Mouse (Mus musculus) forebrain, embryonic 16.5 days (tissue): ENCODE measurements at regions not wholly inside any gene's neighbourhood (a gene's known extent, or its start where the extent isn't known, plus 50 kb on each side); places are given as distances from the start of the nearest gene placed in this dataset.
A peak's percentile ranks its signal among the peaks of the same experiment; 100 is the strongest.

Experiments
- ATAC-seq: fragments of 200-750 bp; cut with Nextera tagmentation; 2 replicates; pipeline ENCODE4 v1.8.0; 2017; ENCODE audit warnings: mild to moderate bottlenecking, moderate library complexity
- H3K27ac ChIP-seq: fragments of 300-500 bp; sonication (generic); 2 replicates; pipeline ENCODE4 v1.5.1; 2014; ENCODE audit warnings: low read length, control low read depth
- H3K27me3 ChIP-seq: fragments of 300-500 bp; sonication (generic); replicated peaks from 2 replicates; pipeline ENCODE4 v1.6.1; 2014; ENCODE audit warnings: low read length; ENCODE audit not compliant: control insufficient read depth, insufficient read depth
- H3K36me3 ChIP-seq: fragments of 300-500 bp; sonication (generic); 2 replicates; pipeline ENCODE4 v1.6.1; 2014; ENCODE audit not compliant: control insufficient read depth, insufficient read depth
- H3K4me1 ChIP-seq: fragments of 300-500 bp; sonication (generic); replicated peaks from 2 replicates; pipeline ENCODE4 v1.6.1; 2014; ENCODE audit warnings: low read length; ENCODE audit not compliant: control insufficient read depth, insufficient read depth
- H3K4me2 ChIP-seq: fragments of 300-500 bp; sonication (generic); 2 replicates; pipeline ENCODE4 v1.6.1; 2014; ENCODE audit warnings: mild to moderate bottlenecking, low read length, control low read depth
- H3K4me3 ChIP-seq: fragments of 300-500 bp; sonication (generic); replicated peaks from 2 replicates; pipeline ENCODE4 v1.5.1; 2014; ENCODE audit warnings: mild to moderate bottlenecking, low read length, control low read depth
- H3K9ac ChIP-seq: fragments of 300-500 bp; sonication (generic); replicated peaks from 2 replicates; pipeline ENCODE4 v1.6.1; 2014; ENCODE audit warnings: low read depth, low read length, control low read depth
- H3K9me3 ChIP-seq: fragments of 300-500 bp; sonication (generic); 2 replicates; pipeline ENCODE4 v1.6.1; 2016; ENCODE audit warnings: low read length; ENCODE audit not compliant: control insufficient read depth
- WGBS: fragments of 180-500 bp; shearing (Covaris S2); extraction: QIAGEN DNeasy Blood & Tissue Kit; methylation state at CpG from one replicate; pipeline ENCODE4 v1.1.7; 2014; 5-methylcytosine and 5-hydroxymethylcytosine counted together

DNA sequence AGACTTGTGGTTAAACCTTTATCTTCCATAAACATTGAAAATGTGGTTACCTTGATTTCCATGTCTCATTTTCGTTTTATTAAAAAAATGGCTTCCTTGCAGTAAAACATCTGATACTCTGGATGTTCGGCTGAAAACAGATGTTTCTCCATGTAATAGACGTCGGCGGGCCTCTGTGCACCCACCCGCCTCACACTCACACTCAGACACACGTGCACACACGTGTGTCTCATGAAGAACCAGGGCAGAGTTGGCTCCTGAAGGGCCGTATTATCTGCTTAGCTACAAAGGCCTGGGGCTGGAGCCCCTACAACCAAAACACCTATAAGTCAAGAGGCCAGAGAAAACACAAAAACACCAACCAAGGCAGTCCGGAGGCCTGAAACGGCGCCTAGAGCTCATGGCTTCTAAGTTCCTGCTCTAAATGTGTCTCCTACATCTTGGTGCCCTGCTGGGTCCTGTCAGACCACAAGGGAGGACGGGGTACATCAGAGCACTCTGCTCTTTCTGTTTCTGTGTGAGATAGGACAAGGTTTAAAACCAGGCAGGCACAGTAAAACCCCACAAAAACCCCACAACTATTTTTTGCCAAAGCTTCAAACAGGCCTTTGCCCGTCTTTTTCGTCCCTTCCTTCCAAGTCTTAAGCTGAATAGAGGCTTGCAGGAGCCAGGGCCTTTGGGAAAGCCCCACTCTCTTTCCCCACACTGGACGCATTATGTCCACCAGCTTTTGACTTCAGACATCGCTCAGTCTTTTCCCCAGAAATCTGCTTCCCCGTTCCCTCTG, 201.9 kb upstream of the Six2 start:
- Histone ChIP-seq H3K9ac (no peak overlapping the region), H3K9me3 (no peaks in the 10 kb centered on the region), H3K27me3 (no peaks in the 10 kb centered on the region), H3K27ac (no peak overlapping the region), H3K36me3 (no peaks in the 10 kb centered on the region), H3K4me3 (no peak overlapping the region), H3K4me2 (no peak overlapping the region), H3K4me1 (no peaks in the 10 kb centered on the region)
- no peak for ATAC-seq
- 92% methylated on average over 18 of the region's 18 CpGs for WGBS

DNA sequence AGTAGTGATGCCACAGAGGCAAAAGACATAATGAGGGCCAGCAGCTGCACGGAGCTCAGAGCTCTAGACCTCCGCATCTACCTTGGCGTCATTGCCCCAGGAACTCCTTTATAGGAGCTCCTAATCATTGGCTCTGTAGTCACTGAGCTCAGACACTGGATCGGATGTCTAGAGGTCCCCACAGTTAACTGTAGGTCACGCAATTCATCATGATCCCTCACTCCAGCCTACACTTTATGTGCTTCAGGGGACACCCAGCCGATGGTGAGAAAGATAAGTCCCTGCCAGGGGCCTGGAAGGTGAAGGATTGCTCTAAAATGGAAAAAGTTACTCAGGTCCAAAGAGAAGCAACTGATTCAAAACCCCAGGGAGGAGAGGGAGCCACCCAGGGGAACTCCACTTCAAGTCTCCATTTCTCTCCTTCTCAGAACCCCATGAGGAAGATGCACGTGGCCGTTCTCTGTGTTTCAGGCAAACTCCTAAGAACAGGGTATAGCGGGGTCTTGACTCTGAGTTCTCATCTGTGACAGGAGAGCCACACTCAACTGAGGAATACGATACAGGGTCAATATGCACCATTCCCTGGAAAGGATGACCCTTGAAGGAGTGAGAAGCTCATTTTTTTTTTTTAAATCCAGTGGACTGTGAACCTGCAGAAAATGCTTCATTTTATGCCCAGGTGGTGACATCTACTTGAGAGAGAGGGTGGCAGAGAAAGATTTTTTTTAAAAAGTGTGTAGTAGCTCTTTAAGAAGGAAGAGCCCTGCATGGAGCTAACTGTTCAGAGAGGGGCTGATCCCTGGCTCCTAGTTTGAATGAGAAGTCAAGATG, 200.7 kb upstream of the Six2 start:
- H3K9ac ChIP-seq, result no peak overlapping the region
- ATAC-seq, result no peak
- H3K4me1 ChIP-seq, result no peaks in the 10 kb centered on the region
- no peak overlapping the region for H3K27ac ChIP-seq
- H3K4me3 ChIP-seq, result no peak overlapping the region
- H3K36me3 ChIP-seq, result no peaks in the 10 kb centered on the region
- no peak overlapping the region for H3K4me2 ChIP-seq
- 88% methylated on average over 10 of the region's 10 CpGs for WGBS
- no peaks in the 10 kb centered on the region for H3K9me3 ChIP-seq
- no peaks in the 10 kb centered on the region for H3K27me3 ChIP-seq

DNA sequence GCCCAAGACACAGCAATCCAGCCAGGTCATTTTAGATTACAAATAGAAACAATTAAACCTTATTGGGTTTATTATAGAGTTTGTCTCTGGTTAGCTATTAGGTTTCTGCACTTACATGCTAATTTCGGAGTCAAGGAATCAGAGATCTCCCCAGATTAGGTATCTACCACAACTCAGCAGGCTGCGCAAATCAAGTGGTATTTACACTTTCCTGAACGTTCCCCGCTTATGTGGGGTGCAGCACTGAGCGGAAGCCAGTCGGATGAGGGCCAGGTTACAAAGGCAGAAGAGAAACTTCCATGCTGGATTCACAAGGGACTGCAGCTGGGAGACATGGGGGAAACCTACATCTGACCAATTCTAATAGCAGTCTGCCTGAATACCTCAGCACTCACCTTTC, 198.6 kb upstream of the Six2 start:
- WGBS, result 86% methylated on average over 6 of the region's 6 CpGs
- ATAC-seq, result no peak
- Histone ChIP-seq H3K9me3 (no peaks in the 10 kb centered on the region), H3K27ac (no peak overlapping the region), H3K4me1 (0 out of 2 replicates have a peak, but pooled peaks cover 3% of the 10 kb centered on the region), H3K4me3 (no peak overlapping the region), H3K9ac (no peak overlapping the region), H3K4me2 (no peak overlapping the region), H3K27me3 (no peaks in the 10 kb centered on the region), H3K36me3 (no peaks in the 10 kb centered on the region)

DNA sequence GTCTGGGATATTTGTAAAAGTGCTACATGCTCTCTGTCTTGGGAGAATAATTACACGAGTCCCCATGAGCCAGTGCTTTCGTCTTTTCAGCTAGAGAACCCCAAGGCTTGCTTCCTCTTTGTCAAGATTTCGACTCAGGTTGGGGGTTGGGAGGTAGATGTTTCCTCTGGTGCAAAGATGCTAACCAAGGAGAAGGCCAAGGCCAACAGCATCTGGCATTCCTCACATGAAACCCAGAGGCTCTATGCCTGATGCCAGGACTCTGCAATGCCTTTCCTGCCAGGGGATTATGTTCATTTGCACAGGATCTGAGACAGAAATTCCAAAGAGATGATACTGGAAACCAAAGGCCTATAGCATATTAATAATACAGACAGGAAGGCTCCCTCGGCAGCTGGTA, 198.2 kb upstream of the Six2 start:
- no peak for ATAC-seq
- Histone ChIP-seq H3K4me2 (no peak overlapping the region), H3K27me3 (no peaks in the 10 kb centered on the region), H3K27ac (no peak overlapping the region), H3K9me3 (no peaks in the 10 kb centered on the region), H3K4me1 (0 out of 2 replicates have a peak, but pooled peaks cover 7% of the 10 kb centered on the region), H3K4me3 (no peak overlapping the region), H3K36me3 (no peaks in the 10 kb centered on the region), H3K9ac (no peak overlapping the region)
- 66% methylated on average over 4 of the region's 4 CpGs for WGBS

DNA sequence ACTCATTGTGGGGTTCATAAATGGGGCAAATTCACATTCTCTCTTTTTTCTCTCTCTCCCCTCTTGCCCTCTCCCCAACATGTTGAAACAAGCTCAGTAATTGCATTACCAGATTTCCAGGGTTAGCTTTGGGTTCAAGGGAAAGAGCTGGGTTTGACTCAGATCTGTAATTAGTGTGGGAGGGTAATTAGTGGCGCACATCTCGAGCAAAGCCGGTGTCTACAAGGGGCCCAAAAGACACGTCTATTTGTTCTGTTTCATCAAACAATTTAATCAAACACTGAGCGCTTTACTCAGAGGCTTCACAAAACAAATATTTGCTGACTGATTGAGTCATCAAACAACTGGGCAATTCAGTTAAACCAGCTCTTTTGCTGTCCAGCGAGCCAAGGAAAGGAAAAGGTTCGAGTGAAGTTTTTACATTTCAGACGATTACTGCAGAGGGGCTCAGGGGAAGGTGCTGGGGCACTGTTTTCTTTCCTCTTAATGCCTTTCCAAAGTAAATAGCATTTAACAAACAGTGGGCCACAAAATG, 193.6 kb upstream of the Six2 start:
- ATAC-seq, result no peak
- 11% methylated on average over 8 of the region's 8 CpGs for WGBS
- no peaks in the 10 kb centered on the region for H3K27me3 ChIP-seq

DNA sequence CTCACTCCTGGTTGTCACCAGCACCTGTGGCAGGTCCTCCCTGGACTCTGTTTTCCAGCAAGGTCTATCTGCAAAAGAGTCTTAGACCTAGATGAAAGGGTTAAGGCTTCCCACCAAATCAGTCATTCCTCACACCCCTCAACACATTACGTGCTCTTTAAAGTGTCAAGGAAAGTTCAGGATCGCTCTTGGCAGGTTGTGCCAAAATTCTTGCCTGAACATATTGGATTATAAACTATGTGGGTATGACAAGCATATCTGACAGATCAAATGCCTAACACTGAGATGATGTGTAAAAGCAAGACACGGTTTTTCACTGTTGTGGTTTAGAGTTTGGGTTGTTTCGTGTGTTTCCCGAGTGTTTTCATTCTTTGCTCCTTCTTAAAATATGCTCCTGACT, 193.0 kb upstream of the Six2 start:
- 32% methylated on average over 5 of the region's 5 CpGs for WGBS
- ATAC-seq, result no peak
- H3K36me3 ChIP-seq, result no peaks in the 10 kb centered on the region
- no peak overlapping the region for H3K4me2 ChIP-seq
- no peak overlapping the region for H3K4me3 ChIP-seq
- H3K27ac ChIP-seq, result no peak overlapping the region
- H3K9ac ChIP-seq, result no peak overlapping the region
- H3K4me1 ChIP-seq, result 0 out of 2 replicates have a peak, but pooled peaks cover 7% of the 10 kb centered on the region
- H3K27me3 ChIP-seq, result no peaks in the 10 kb centered on the region
- no peaks in the 10 kb centered on the region for H3K9me3 ChIP-seq

More for the DNA sequence above, 193.6 kb upstream of the Six2 start:
- H3K9ac ChIP-seq, result no peak overlapping the region
- H3K4me3 ChIP-seq, result no peak overlapping the region
- 0 out of 2 replicates have a peak, but pooled peaks cover 7% of the 10 kb centered on the region for H3K4me1 ChIP-seq
- no peak overlapping the region for H3K27ac ChIP-seq
- no peaks in the 10 kb centered on the region for H3K9me3 ChIP-seq
- no peak overlapping the region for H3K4me2 ChIP-seq
- H3K36me3 ChIP-seq, result no peaks in the 10 kb centered on the region

DNA sequence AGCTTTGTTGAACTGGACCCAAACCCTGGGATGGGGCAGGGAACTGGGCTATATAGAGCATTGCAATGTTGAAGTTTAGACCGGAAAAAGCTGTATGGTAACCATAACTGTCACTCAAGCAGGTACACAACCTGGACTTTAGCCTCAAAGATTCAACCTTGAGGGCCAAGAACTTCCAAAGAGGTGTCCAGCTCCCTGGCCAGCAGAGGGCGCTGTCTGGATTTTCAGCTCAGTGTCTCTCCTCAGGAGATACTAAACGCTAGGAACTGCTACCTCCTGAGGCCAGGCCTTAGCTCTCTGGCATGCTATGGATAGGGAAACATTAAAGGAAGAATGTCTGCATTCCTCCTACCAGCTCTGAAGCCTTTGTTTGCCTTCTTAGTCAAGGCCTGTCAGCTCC, 189.4 kb upstream of the Six2 start:
- WGBS, result 47% methylated on average over 3 of the region's 3 CpGs

DNA sequence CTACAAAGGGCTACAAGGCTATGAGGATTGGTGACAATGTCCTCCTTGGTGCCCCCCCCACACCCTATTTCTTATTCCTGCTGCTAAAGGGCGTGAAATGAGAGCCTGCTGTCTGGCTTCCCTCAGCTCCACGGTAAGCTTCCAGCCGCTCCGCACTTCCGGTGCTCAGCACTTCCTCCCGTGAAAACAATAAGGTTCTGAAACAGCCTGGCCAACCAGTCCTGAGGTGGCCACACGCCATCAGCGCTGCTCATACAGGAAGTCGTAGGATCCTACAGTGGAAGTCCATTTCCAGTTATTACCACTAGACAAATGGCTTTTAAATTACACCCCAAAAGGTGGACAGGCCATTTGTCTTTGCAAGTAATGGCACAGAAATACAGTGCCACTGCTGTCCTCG, 188.8 kb upstream of the Six2 start:
- 75% methylated on average over 10 of the region's 10 CpGs for WGBS
- no peak overlapping the region for H3K27ac ChIP-seq
- no peak for ATAC-seq
- no peaks in the 10 kb centered on the region for H3K36me3 ChIP-seq
- H3K9ac ChIP-seq, result no peak overlapping the region
- peaks cover 18% of the 10 kb centered on the region for H3K4me1 ChIP-seq
- H3K9me3 ChIP-seq, result no peaks in the 10 kb centered on the region
- H3K4me3 ChIP-seq, result no peak overlapping the region
- H3K27me3 ChIP-seq, result no peaks in the 10 kb centered on the region
- H3K4me2 ChIP-seq, result no peak overlapping the region

More for the DNA sequence above, 189.4 kb upstream of the Six2 start:
- Histone ChIP-seq H3K9me3 (no peaks in the 10 kb centered on the region), H3K27ac (no peak overlapping the region), H3K36me3 (no peaks in the 10 kb centered on the region), H3K27me3 (no peaks in the 10 kb centered on the region), H3K4me1 (peaks cover 19% of the 10 kb centered on the region), H3K4me3 (no peak overlapping the region), H3K9ac (no peak overlapping the region), H3K4me2 (no peak overlapping the region)
- ATAC-seq, result no peak

DNA sequence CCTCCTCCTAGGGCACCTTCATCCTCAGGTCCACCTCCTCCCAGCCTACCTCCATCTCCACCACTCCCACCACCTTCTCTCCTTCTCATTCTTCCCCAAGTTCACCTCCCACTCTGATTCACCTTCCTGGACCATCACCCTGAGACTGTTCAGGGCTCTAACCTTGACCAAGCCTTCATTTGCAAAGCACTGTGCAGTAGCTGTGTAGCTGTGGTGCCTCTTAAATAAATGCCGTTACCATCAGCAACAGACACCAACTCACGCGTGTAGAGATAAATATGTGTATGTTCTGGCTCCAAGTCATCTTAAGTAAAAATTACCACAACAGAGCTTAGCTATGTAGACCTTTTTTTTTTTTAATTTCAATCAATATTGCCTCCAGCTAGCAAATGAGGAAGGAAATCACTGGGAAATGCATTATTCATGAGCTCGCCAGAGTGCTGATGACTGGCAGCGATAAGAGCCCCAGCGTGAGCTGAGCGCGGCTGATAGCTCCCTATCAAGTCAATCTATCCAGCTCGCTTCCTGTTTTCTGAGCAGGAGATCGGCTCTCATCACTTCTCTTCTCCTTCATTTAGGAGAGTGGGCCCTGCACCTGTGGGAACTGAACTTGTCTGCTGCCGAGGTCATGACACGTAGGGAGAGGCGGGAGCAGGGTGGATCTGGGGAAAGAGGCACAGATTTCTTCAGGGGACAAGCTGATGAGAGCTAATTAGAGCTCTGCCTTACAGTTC, 185.9 kb upstream of the Six2 start:
- no peaks in the 10 kb centered on the region for H3K36me3 ChIP-seq
- 6% methylated on average over 13 of the region's 13 CpGs for WGBS
- 0 out of 2 replicates have a peak overlapping the region, but pooled peaks have one; percentile 19 for H3K9ac ChIP-seq
- peaks cover 14% of the 10 kb centered on the region for H3K4me1 ChIP-seq
- H3K27me3 ChIP-seq, result no peaks in the 10 kb centered on the region
- peak overlapping the region; percentile 33 for H3K4me3 ChIP-seq
- no peaks in the 10 kb centered on the region for H3K9me3 ChIP-seq
- peak; percentile 89 for ATAC-seq
- H3K4me2 ChIP-seq, result peak overlapping the region; percentile 56
- no peak overlapping the region for H3K27ac ChIP-seq
